Mouse (Mus musculus) skeletal muscle tissue, adult 2 months (tissue): Measurements from ENCODE around the gene Car11.

Source experiments
- DNase-seq: peaks from one replicate; pipeline ENCODE4 v3.0.0-alpha.2; 2012; ENCODE audit warnings: low read depth, low spot score

The Car11 gene

GRCm38 (mm10) chr7:45722348-45722713 is 22.7 kb downstream of the Car11 start:
- no peak for DNase-seq

- no peak for DNase-seq
These were observed 23.7 kb downstream of the Car11 start for GRCm38 (mm10) chr7:45723301-45723700.

- no peak for DNase-seq
These were observed 24.1 kb downstream of the Car11 start for GRCm38 (mm10) chr7:45723781-45724180.

DNA sequence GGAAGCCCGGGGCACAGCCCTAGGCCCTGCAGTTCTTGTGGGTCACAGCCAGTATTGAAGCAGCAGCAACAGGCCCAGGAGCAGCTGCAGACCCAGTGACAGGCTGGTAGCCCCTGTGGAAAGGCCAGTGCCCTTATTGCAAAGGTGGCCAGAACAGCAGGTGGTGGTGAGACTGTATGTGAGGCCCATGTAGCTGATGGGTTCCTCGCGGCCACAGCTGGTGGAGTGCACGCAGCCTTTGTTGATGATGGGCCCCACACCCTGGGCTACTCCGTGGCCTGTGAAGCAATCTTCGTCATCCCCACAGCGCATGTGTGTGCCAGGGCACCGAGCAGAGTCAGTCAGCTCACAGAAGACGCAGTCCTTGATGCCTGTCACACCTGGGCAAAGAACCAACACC is 25.5 kb downstream of the Car11 start:
- no peak for DNase-seq

DNA sequence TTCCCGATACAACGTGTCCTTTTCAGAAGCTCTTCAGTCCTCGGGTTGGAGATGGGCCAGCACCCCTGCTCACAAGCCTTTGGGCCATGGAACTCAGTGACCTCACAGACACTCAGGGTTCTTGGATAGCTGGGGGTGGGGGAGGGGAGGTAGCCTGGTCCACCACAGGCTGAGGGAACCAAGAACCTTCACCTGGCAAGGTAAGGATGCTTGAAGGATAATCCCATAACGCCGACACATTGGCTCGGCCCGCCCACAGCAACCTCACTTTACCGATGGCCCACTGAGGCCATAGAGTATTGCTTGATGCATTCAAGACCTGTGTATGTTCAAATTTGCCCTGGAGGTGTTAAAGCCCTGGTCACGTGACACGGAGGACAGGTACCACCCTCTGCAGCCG is 26.1 kb downstream of the Car11 start, which contains the start of gene Spaca4:
Gene Spaca4 (minus strand): TSS at position 101 of the 400 bp plus-strand sequence.
- DNase-seq = no peak

- no peak for DNase-seq
These were observed 26.8 kb downstream of the Car11 start for GRCm38 (mm10) chr7:45726419-45726818.

- no peak for DNase-seq
These were observed 28.0 kb downstream of the Car11 start for GRCm38 (mm10) chr7:45727625-45728024.

DNA sequence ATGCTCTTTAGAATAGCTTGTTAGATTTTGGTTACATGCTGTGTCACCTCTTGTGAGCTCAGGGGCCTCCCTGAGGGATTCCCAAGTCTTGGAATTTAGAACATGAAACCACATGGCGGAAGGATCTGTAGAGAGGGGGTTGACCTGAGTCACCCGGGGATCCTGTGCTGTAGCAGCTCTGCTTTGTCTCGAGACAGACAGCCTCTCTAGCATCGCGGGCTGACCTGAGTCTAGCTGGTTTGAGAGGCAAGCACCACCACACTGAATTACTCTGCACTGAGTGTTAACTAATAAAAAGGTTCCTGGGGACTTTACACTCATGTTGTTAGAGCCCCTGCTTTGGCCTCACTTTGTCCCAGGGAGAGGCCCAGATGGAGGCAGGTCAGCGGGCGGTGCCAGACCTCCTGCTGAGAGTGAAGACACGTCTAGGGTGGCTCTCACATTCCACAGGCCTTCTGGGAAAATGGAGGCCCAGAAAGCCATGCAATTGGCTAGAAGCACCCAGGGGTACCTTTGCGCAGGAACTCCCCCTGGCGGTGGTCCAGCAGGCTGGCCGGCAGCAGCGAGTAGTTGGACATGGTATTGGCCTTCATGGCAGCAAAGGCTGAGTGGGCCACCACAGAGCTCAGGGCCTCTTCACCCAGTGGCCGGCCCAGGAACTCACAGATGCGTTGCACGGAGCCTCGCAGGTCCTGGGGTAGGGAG is 31.2 kb downstream of the Car11 start:
- DNase-seq = no peak

DNA sequence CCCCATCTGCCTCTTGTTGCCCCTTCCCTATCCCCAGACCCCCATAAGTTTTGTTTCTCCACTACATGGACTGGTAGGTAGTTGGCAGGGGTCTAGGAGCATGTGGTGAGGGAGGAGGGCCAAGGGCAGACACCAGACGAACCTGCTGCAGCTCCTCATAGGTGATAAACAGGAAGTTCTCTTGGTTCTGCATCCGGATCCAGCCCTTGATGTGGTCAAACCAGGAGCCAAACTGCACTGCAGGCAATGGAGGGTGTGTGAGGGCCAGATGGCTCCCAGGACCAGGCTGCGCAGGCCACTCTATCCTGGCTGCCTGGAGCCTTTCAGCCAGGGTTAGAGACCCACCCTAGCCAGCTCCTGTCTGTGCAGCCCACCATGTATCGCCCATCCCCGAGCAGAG is 33.8 kb downstream of the Car11 start:
- DNase-seq = no peak

DNA sequence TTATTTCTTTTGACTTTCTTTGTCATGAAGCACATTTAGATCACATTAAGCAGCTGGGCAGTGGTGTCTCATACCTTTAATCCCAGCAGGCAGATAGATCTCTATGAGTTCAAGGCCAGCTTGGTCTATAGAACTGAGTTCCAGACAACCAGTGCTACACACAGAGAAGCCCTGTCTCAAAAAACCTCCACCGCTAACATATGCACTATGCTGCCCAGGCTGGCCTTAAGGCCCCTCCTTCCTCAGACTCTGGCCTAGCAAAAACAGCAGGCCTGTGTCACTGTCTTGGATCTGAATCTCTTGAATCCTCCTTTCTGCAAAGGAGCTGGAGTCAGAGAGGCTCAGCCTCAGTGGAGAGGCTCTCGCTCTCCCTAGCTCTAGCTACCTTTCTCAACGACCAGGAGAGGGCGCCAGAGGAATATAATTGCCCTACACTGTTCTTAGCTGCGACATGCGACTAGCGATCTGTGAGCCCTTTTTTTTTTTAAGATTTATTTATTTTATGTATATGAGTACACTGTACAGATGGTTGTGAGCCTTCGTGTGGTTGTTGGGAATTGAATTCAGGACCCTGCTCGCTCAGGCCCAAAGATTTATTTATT is 39.6 kb downstream of the Car11 start:
- peak; percentile 73 for DNase-seq

DNA sequence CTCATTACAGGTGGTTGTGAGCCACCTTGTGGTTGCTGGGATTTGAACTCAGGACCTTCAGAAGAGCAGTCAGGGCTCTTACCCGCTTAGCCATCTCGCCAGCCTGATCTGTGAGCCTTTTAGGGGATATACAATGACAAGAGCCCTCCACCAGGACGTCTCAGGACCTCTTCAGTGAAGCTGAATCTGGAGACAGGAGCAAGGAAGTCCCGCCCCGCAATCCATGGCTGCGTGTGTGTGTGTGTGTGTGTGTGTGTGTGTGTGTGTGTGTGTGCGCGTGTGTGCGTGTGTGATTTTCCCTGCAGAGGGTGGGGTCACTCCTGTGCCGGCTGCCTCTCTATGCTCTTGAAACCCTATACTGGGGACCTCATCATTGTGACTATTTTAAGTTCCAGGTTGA is 40.2 kb downstream of the Car11 start:
- DNase-seq = no peak

DNA sequence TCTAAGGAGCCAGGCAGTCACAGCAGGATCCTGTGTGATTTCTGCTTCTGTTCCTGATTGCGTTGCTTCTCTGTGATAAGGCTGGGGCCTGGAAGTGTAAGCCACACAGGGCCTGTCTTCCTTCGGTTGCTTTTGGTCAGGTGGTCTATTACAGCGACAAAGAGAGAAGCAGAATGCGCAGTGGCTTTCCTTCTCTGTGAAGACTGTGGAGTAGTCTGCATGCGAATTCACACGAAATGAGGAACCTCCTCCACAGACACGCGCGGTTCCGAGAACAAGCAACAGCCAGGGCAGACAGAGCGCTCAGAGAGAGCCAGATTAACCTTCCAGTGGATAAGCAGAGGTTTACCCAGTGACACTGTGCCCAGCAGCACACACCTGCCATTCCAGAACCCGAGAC is 41.7 kb downstream of the Car11 start:
- DNase-seq = no peak

DNA sequence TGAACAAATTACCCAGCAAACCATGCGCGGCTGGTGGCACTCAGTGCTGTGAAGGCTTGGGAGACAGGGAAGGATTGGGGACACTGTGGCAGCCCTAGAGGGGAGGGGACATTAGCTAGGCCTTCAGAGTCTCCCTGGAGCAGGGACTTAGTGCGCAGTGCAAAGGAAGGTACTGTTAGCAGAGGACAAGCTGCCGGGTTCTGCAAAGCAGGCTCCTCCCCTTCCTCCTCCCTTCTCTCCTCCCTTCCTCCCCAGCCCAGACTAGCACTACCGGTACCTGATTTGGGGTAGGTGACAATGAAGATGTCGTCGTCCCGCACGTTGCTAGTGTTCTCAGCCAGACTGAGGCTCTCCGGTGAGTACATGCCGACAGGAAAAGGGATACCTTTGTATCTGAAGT is 42.1 kb downstream of the Car11 start:
- no peak for DNase-seq

DNA sequence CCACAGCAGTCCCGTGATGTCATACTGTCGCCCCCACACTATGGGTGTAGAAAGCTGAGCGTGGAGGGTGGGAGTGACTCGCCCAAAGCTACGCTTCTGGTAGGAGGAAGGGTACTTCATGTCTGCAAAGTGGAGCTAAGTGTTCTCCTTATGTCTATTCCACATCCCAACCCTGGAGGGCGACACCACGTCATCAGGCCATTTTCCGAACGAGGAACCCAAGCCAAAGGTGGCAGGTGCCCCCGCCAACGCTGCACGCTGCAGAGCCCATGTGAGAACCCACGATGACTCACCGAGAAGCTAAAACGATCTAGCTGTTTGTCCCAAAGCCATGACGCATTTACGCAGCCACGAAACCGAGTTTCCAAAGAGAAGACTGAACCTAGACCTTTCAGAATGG is 42.7 kb downstream of the Car11 start:
- DNase-seq = no peak

GRCm38 (mm10) chr7:45744387-45744786 is 44.7 kb downstream of the Car11 start:
- DNase-seq = no peak

- no peak for DNase-seq
These were observed 46.9 kb downstream of the Car11 start for GRCm38 (mm10) chr7:45746518-45746917.

DNA sequence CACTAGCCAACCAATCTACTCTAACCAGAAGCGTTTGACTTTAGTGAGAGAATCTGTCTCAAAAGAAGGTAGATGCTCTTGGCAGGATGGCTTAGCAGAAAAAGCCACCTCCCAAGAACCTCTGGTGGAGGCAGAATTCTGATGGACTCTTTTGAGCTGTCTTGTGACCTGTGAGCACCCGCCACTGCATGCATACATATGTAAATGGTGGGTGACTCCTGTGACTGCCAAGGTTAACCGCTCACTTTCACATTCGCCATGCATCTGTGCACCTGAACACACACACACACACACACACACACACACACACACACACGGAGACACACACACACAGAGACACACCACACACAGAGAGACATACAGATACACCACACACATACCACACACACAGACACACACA is 47.8 kb downstream of the Car11 start:
- no peak for DNase-seq

GRCm38 (mm10) chr7:45748110-45748509 is 48.5 kb downstream of the Car11 start:
- DNase-seq = no peak

DNA sequence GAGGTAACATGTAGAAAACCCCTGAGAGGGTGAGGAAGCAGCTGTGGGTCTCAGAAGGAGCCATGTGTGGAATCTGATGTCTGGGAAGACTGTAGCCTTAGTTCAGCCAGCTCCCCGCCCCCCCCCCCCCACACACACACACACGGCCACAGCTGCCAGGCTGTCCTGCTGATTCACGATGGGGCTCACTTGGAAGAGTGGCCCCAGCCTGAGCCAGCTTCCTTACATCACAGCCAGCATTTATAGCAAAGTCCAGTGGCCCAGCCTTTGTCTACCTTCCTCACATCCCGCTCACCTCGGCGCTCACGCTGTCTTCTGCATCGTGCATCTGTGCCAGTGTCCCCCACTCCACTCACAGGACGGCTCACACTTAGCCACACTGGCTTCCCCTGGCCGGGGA is 49.8 kb downstream of the Car11 start:
- DNase-seq = no peak

DNA sequence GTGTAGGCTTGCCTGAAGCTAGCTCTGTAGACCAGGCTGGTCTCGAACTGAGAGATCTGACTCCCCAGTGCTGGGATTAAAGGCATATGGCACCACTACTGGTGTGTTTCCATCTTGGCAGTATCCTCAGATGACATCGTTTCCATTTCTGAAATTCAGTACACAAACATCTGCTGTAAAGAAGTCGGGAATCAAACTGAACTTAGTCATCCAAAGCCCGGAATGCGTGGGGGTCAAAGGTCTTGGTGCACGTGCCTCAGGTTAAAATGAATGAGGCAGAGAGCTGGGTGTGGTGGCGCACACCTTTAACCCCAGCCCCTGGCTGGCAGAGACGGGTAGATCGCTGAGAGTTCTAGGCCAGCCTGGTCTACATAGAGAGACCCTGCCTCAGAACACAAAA is 50.5 kb downstream of the Car11 start:
- no peak for DNase-seq
